Mouse (Mus musculus) liver, embryonic 14 days (tissue): ENCODE results near the gene Vmn1r35. TPM values are rescaled to one million over a fixed set of nuclear protein-coding genes. Genes with fewer than 3 reads are reported as not detected.

ENCODE experiments used
- polyA plus RNA-seq: library from polyadenylated mRNA; depleted of rRNA; stranded (reverse); fragments of >200 nt; gene quantifications from 2 replicates; pipeline ENCODE4 v1.2.3, GENCODE M21; 2012; rRNA removed

The Vmn1r35 gene
- not detected in 2 replicates for polyA plus RNA-seq

DNA sequence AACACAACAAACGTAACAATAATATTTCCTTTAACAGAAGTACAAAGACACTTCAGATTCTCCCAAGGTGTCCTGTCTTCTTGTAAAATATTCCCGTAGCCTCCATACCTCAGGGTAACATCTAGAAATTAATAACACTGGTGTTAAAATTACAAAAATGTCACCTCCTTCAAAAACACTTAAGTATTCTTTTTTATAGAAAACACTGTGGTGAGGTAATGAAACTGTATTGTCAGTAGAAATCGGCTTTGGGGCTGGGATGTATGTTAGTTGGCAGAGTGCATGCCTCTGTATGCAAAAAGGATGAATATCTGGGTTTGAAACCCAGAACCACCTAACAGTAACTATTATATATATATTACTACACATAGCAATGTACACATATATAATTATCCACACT, at the start of gene Vmn1r35:
Gene Vmn1r35 (minus strand): TSS at position 101 of the 400 bp plus-strand sequence.

DNA sequence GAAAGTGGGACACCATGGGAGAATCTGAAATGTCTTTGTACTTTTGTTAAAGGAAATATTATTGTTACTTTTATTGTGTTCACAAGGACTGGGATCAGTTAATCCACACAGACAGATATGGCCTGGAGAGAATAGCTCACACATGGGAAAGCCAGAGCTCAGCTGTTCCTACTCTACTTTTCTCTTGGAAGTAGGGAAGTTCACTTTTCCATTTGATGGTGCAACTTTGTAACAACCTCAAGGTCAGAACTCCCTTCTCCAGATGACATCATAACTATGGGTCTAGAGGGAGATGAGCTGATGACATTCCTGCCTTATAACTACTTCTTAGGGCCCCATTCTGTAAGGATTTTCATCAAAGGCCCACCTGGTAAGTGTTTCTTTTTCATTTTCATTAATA, 43.4 kb upstream of the Vmn1r35 start, which contains the start of gene Vmn1r37:
Gene Vmn1r37 (plus strand): TSS at position 301 of the 400 bp plus-strand sequence.

DNA sequence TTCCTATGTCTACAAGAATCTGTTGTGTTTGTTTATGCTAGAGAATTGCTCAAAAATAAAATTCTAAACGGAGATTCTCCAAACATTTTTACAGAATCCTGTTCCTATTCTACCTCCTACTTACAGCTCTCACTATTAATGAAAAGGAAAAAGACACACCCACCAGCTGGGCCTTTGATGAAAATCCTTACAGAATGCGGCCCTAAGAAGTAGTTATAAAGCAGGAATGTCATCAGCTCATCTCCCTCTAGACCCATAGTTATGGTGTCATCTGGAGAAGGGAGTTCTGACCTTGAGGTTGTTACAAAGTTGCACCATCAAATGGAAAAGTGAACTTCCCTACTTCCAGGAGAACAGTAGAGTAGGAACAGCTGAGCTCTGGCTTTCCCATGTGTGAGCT, 33.4 kb upstream of the Vmn1r35 start, which contains the start of gene Vmn1r36:
Gene Vmn1r36 (minus strand): TSS at position 101 of the 400 bp plus-strand sequence.

GRCm38 (mm10) chr6:66643779-66644178, 41.9 kb downstream of the Vmn1r35 start, which contains the start of gene Vmn1r34:
Gene Vmn1r34, minus strand, starts transcription at chr6:66643879.

Other genes starting within 250 kb of the Vmn1r35 start
- gene Mad2l1, start 150.5 kb downstream of the Vmn1r35 start, polyA plus RNA-seq: 53.2 and 60.0 TPM in 2 replicates
- gene Vmn1r32, start 125.8 kb downstream of the Vmn1r35 start, polyA plus RNA-seq: not detected in 2 replicates
- gene Vmn1r33, start 67.6 kb downstream of the Vmn1r35 start, polyA plus RNA-seq: not detected in 2 replicates
- gene Vmn1r34, start 42.0 kb downstream of the Vmn1r35 start, polyA plus RNA-seq: not detected in 2 replicates
- not detected in 2 replicates for gene Vmn1r36, start 33.3 kb upstream of the Vmn1r35 start, polyA plus RNA-seq
- not detected in 2 replicates for gene Vmn1r37, start 43.5 kb upstream of the Vmn1r35 start, polyA plus RNA-seq
- gene Vmn1r38, start 96.7 kb upstream of the Vmn1r35 start, polyA plus RNA-seq: not detected in 2 replicates
- not detected in 2 replicates for gene Vmn1r39, start 124.7 kb upstream of the Vmn1r35 start, polyA plus RNA-seq
- 10.5 and 12.9 TPM in 2 replicates for gene Gng12, start 210.5 kb upstream of the Vmn1r35 start, polyA plus RNA-seq